Mouse (Mus musculus): ENCODE results near the gene Wnt9a. TPM values are rescaled to one million over a fixed set of nuclear protein-coding genes. Genes with fewer than 3 reads are reported as not detected.
A peak's percentile ranks its signal among the peaks of the same experiment; 100 is the strongest.

Gene Wnt9a
- polyA plus RNA-seq (2015; fragmentation: Nextera tagmentation; extraction: Ambion mirVana): 0.20 and 0.33 TPM in 2 replicates

DNA sequence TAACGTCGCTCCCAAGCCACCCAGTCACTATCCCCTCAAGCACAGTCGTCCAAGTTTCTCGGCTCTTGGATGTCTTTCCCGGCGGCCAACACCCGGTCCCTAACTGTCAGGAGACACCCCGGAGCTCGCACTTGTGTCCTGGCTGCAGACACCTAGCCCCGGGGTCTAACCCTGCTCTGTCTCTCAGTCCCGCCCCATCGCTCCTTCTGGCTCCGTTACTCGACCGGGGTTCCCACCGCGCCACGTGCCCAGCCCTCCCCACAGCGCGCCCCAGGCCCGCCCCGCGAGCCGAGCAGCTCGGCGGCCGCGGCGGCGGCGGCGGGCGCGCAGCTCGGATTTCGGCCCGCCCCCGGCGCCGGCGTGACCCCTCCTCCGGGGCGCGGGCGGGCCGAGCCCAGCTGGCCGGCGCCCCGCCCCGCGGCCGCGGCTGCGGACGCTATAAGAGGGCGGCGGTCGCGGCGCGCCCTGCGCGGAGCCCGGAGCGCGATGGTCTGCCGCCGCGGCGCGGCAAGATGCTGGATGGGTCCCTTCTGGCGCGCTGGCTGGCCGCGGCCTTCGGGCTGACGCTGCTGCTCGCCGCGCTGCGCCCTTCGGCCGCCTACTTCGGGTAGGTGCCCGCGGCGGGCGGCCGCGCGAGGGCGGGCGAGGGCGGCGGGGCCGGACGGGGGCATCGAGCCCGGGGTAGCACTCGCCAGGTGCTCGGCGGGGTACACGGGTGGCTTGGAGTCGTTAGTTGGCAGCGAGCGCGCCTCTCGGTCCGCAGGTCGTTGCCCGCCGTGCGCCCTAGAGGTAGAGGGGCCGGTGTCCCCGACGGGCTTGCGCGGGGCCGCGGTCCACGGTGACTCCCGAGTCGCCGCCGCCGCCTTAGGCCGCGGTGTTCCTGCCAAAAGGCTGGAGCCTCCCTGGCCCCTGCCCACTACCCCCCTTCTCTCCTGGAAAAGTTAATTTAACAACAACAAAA lies at the start of gene Wnt9a:
TSS of gene Wnt9a (plus strand) at position 468 of the 961 bp plus-strand sequence.
- Histone ChIP-seq H3K4me2 (peak within 1 kb of the TSS; percentile 74), H3K4me3 (replicated peaks) (peak within 1 kb of the TSS; percentile 50), H3K36me3 (replicated peaks) (no peaks in the 10 kb centered on the region), H3K27me3 (peaks cover 94% of the 10 kb centered on the region), H3K27ac (replicated peaks) (no peak within 1 kb of the TSS), H3K4me1 (replicated peaks) (peaks cover 9% of the 10 kb centered on the region), H3K9ac (no peak within 1 kb of the TSS), H3K9me3 (replicated peaks) (no peaks in the 10 kb centered on the region)
- WGBS (ENCODE audit: insufficient replicate concordance): 2% methylated on average over 114 of the region's 128 CpGs
- peak; percentile 64 for ATAC-seq (ENCODE audit: insufficient read depth)

DNA sequence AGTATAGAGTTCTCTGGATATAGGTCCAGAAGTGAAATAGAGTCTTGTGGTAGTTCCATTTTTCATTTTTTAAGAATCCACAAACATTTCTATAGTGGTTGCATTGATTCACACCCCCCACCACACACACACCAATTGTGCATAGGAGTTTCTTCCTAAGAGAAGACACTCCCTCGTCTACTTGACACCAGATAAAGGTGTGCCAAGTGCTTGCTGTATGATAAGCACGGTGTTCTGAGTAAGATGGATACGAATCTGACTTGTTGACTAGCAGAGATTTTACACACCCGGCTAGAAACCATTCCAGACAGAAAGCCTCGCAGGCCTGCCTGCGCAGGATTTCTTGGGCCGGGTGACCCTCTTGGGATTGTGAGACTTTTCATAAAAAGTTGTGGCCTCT lies 47.1 kb upstream of the Wnt9a start:
- H3K4me3 ChIP-seq (replicated peaks): no peak overlapping the region
- 31% methylated on average over 7 of the region's 7 CpGs for WGBS (ENCODE audit: insufficient replicate concordance)
- H3K4me1 ChIP-seq (replicated peaks): peaks cover 54% of the 10 kb centered on the region
- no peaks in the 10 kb centered on the region for H3K36me3 ChIP-seq (replicated peaks)
- ATAC-seq (ENCODE audit: insufficient read depth): no peak
- no peaks in the 10 kb centered on the region for H3K9me3 ChIP-seq (replicated peaks)
- H3K9ac ChIP-seq: no peak overlapping the region
- peak overlapping the region; percentile 92; the same call in 1 of the 2 replicates for H3K27ac ChIP-seq (replicated peaks)
- peaks cover 78% of the 10 kb centered on the region for H3K27me3 ChIP-seq
- peak overlapping the region; percentile 72 for H3K4me2 ChIP-seq

DNA sequence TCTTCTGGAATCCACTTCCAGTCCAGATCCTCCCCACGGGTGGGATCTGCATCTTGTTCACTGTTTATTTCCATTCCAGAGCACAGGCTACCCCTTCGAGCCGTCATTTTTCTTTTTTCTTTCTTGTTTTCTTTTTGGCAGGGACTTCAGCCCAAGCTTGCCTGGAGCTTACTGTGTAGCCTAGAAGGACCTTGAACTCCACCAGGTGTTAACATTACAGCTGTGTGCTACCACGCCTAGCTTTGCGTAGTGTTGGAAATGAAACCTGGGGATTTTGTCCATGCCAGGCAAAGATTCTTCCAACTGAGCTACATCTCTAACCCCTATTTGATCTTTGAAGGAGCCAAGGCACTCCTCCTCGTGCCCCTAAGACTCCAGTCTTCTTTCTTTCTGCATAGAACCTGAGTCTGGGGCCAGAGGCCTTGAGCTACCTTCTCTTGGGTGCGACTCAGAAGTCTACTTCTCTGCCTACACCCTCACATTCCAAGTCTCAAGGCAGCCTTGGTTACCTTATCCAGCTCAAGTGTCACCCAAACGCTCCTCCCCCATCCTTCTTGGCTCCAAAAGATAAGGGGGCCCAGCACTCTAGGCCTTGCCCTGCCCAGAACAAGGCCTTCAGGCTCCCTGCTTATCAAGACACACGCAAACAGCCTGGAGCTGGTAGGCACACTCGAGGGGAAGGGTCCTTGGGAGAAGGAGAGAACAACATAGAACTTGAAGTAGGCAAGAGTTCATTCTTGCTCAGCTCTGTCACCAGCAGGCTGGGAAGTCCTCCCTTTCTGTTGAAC lies 45.8 kb upstream of the Wnt9a start:
- Histone ChIP-seq H3K9ac (peak overlapping the region; percentile 37), H3K4me1 (replicated peaks) (peaks cover 60% of the 10 kb centered on the region), H3K27ac (replicated peaks) (peak overlapping the region; percentile 92)

GRCm38 (mm10) chr11:59262308-59262707 lies 44.4 kb upstream of the Wnt9a start:
- Histone ChIP-seq H3K27me3 (peaks cover 78% of the 10 kb centered on the region), H3K36me3 (replicated peaks) (no peaks in the 10 kb centered on the region), H3K9ac (no peak overlapping the region), H3K4me1 (replicated peaks) (peaks cover 60% of the 10 kb centered on the region), H3K4me3 (replicated peaks) (no peak overlapping the region), H3K27ac (replicated peaks) (peak overlapping the region; percentile 36; the same call in 1 of the 2 replicates), H3K9me3 (replicated peaks) (no peaks in the 10 kb centered on the region), H3K4me2 (no peak overlapping the region)
- ATAC-seq (ENCODE audit: insufficient read depth): no peak

More for the DNA sequence above, 45.8 kb upstream of the Wnt9a start:
- peaks cover 78% of the 10 kb centered on the region for H3K27me3 ChIP-seq
- peak overlapping the region; percentile 72 for H3K4me2 ChIP-seq
- peak overlapping the region; percentile 32 for H3K4me3 ChIP-seq (replicated peaks)
- H3K9me3 ChIP-seq (replicated peaks): no peaks in the 10 kb centered on the region
- peak; percentile 98 for ATAC-seq (ENCODE audit: insufficient read depth)
- 41% methylated on average over 10 of the region's 10 CpGs for WGBS (ENCODE audit: insufficient replicate concordance)
- H3K36me3 ChIP-seq (replicated peaks): no peaks in the 10 kb centered on the region

- no peak for ATAC-seq (ENCODE audit: insufficient read depth)
- Histone ChIP-seq H3K4me1 (replicated peaks) (peaks cover 60% of the 10 kb centered on the region), H3K4me3 (replicated peaks) (peak overlapping the region; percentile 58), H3K9me3 (replicated peaks) (no peaks in the 10 kb centered on the region), H3K36me3 (replicated peaks) (no peaks in the 10 kb centered on the region), H3K4me2 (peak overlapping the region; percentile 85), H3K27me3 (peaks cover 77% of the 10 kb centered on the region), H3K27ac (replicated peaks) (no peak overlapping the region), H3K9ac (peak overlapping the region; percentile 31)
- 2% methylated on average over 56 of the region's 56 CpGs for WGBS (ENCODE audit: insufficient replicate concordance)
These were observed 42.7 kb upstream of the Wnt9a start for GRCm38 (mm10) chr11:59263870-59264563.

GRCm38 (mm10) chr11:59264593-59264992 lies 42.1 kb upstream of the Wnt9a start:
- no peak overlapping the region for H3K27ac ChIP-seq (replicated peaks)
- H3K9ac ChIP-seq: no peak overlapping the region
- peaks cover 83% of the 10 kb centered on the region for H3K27me3 ChIP-seq
- peaks cover 55% of the 10 kb centered on the region for H3K4me1 ChIP-seq (replicated peaks)
- peak overlapping the region; percentile 58 for H3K4me3 ChIP-seq (replicated peaks)
- H3K9me3 ChIP-seq (replicated peaks): no peaks in the 10 kb centered on the region
- WGBS (ENCODE audit: insufficient replicate concordance): 6% methylated on average over 8 of the region's 8 CpGs
- ATAC-seq (ENCODE audit: insufficient read depth): no peak
- no peaks in the 10 kb centered on the region for H3K36me3 ChIP-seq (replicated peaks)
- peak overlapping the region; percentile 85 for H3K4me2 ChIP-seq

DNA sequence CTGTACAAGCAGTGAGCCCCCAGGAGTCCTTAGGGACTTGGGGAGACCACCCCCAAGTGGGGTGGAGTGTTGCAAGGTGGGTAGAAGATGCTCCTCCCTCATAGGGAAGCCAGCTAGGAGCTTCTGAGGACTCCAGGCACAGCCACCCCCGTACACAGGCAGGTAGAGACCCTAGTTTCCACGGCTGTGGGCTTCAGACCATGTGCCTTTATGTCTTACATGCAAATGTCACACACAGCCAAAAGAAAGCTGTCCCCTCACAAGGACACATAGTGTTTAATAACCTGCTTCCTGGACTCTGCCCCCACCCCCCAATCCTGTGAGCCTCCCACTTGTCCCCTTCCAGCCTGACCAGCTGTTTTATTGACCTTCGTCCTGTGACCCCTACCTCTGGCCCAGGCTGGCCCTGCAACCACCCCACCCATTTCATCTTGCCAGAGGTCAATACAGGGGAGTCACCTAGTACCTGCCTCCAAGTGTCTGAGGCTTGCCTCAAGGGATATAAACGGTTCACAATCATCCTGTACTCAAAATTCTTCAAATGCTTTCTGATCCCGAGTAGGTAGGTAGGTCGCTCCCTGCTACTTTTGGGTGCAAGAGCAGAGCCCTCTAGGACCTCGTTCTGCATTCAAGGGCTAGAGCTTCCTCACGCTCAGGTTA lies 41.4 kb upstream of the Wnt9a start:
- Histone ChIP-seq H3K9me3 (replicated peaks) (no peaks in the 10 kb centered on the region), H3K4me3 (replicated peaks) (no peak overlapping the region), H3K4me2 (no peak overlapping the region), H3K36me3 (replicated peaks) (no peaks in the 10 kb centered on the region), H3K27me3 (peaks cover 83% of the 10 kb centered on the region), H3K4me1 (replicated peaks) (peaks cover 48% of the 10 kb centered on the region), H3K27ac (replicated peaks) (no peak overlapping the region), H3K9ac (no peak overlapping the region)
- no peak for ATAC-seq (ENCODE audit: insufficient read depth)
- 57% methylated on average over 8 of the region's 8 CpGs for WGBS (ENCODE audit: insufficient replicate concordance)

DNA sequence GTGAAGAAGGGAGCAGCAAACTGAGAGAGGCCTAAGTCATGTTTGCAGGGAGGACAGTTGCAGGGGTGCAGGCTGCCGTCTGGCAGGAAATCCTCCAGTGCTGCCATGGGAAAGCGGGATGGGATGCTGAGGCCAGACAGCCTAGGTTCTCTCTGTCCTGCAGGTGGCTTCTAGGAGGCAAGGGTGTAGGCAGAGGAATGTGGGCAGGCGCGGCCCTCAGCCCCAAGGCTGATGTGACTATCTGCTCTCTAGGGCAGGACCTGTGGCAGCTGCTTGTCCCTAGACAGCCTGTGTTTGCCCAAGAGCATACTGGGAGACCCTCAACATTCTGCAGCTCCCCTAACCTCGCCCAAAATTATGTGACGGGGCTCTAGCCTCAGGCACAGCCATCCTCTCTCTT lies 40.0 kb upstream of the Wnt9a start:
- H3K27me3 ChIP-seq: peaks cover 96% of the 10 kb centered on the region
- no peak for ATAC-seq (ENCODE audit: insufficient read depth)
- no peak overlapping the region for H3K27ac ChIP-seq (replicated peaks)
- no peaks in the 10 kb centered on the region for H3K36me3 ChIP-seq (replicated peaks)
- H3K4me3 ChIP-seq (replicated peaks): no peak overlapping the region
- H3K9ac ChIP-seq: no peak overlapping the region
- peaks cover 34% of the 10 kb centered on the region for H3K4me1 ChIP-seq (replicated peaks)
- WGBS (ENCODE audit: insufficient replicate concordance): 32% methylated on average over 6 of the region's 6 CpGs
- no peak overlapping the region for H3K4me2 ChIP-seq
- H3K9me3 ChIP-seq (replicated peaks): no peaks in the 10 kb centered on the region

GRCm38 (mm10) chr11:59274184-59274583 lies 32.5 kb upstream of the Wnt9a start:
- H3K9me3 ChIP-seq (replicated peaks): no peaks in the 10 kb centered on the region
- no peak overlapping the region for H3K27ac ChIP-seq (replicated peaks)
- WGBS (ENCODE audit: insufficient replicate concordance): 54% methylated on average over 3 of the region's 3 CpGs
- H3K4me3 ChIP-seq (replicated peaks): no peak overlapping the region
- no peaks in the 10 kb centered on the region for H3K4me1 ChIP-seq (replicated peaks)
- no peaks in the 10 kb centered on the region for H3K36me3 ChIP-seq (replicated peaks)
- H3K9ac ChIP-seq: no peak overlapping the region
- no peak overlapping the region for H3K4me2 ChIP-seq
- peaks cover 95% of the 10 kb centered on the region for H3K27me3 ChIP-seq
- ATAC-seq (ENCODE audit: insufficient read depth): no peak

- Histone ChIP-seq H3K9me3 (replicated peaks) (no peaks in the 10 kb centered on the region), H3K4me1 (replicated peaks) (no peaks in the 10 kb centered on the region), H3K4me3 (replicated peaks) (no peak overlapping the region), H3K27me3 (peaks cover 97% of the 10 kb centered on the region), H3K9ac (no peak overlapping the region), H3K36me3 (replicated peaks) (no peaks in the 10 kb centered on the region), H3K4me2 (no peak overlapping the region), H3K27ac (replicated peaks) (no peak overlapping the region)
- 13% methylated on average over 2 of the region's 2 CpGs for WGBS (ENCODE audit: insufficient replicate concordance)
- ATAC-seq (ENCODE audit: insufficient read depth): no peak
These were observed 29.9 kb upstream of the Wnt9a start for GRCm38 (mm10) chr11:59276877-59277276.

Measured in liver, embryonic 15.5 days (tissue).